Mouse (Mus musculus) right cerebral cortex, adult 2 months (tissue): Measurements from ENCODE around the gene Klrb1b.
"Not testable (repeated sequence)": the region's sequence is repeated elsewhere in the genome, so short reads cannot be mapped to it uniquely, and the experiment has no call there.

Experiments used
- DNase-seq, 2 experiments: peaks; one replicate each; pipeline ENCODE4 v3.0.0; 2021 to 2022; ENCODE audit warnings: low spot score in 2 of 2

Klrb1b gene

DNA sequence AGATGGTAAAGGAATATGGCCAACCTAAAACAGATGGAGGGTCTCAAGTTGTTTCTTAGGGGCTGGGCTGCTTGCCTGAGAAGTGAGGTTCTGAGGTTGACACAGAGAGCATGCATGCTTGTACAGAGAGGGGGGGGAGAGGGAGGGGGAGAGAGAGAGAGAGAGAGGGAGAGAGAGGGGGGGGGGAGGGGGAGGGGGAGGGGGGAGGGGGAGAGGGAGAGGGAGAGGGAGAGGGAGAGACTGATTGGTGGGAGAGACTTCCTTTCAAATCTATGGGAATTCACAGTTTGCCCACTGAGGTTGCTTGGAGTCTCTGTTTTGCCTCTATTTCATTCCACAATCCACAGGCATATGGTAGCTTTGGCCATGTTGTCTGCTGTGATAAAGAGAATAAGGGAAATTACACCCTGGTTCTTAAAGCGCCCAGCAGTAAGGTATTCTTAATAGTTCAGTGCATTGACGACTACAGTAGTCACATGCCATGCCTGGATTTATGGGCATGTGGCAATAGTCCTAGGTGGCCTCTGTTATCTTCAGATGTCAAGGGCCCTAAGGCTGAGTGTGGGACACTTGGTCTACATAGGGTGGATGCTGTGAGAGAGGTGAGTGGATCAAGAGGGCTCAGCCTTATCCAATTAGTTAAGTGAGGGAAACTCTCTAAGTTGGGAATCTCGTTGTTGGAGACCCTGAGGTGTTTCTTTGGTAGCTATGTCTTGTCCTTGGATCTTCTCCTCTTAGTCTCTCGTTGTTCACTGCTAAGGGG lies 15.4 kb upstream of the Klrb1b start:
- no peak for DNase-seq

DNA sequence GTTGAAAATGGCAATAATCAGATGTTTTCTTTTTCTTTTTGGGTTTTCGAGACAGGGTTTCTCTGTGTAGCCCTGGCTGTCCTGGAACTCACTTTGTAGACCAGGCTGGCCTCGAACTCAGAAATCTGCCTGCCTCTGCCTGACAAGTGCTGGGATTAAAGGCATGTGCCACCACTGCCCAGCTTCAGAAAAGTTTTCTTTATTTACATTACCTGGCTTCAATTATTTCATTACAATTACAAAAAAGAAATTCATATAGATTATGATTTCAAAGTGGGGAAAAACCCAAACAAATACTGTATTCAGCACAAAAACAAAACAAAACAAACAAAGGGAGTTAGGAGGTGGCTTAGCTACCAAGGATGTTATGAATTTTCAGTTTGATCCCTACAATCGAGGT lies 14.5 kb upstream of the Klrb1b start:
- not testable (repeated sequence) for DNase-seq

DNA sequence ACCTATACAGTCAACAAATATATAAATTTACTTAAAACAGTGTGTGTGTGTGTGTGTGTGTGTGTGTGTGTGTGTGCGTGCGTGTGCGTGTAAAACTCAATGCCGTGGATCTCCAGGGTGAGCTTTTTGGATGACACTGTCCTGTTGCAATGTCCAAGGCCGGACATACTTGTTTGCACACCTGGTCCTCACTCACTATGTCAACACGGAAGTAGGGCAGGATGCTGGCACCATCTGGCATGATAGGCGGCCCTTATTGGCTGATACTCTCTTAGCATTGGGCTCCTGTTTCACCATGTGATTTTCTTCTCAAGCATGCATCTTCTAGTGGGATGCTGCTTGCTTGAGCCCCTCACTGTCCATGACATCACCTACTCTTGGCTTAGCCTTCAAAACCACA lies 13.8 kb upstream of the Klrb1b start:
- DNase-seq, result no peak

DNA sequence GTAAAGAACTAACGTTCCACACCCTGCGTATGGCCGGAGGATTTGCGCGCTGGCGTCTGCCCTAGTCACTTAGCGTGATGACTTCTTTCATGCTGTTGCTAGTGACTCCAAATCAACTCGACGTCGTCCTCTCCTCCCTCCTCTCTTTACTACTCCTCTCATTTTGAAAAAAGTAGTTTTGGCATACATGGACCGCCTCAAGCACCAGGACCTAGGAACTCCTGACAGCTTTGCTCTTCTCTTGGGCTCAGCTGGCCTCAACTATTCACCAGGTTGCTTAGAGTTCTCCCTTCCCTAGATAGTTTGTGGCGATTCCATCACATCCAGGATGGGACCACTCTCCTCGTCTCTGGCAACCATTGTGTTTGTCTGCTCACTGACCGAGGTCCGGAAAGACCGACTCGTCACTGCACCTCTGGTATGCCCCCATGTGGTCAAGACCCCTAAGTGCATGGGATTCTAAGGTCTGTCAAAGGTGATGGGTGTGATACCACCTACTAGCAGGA lies 13.2 kb upstream of the Klrb1b start:
- DNase-seq, result peak; percentile 71 to 78

DNA sequence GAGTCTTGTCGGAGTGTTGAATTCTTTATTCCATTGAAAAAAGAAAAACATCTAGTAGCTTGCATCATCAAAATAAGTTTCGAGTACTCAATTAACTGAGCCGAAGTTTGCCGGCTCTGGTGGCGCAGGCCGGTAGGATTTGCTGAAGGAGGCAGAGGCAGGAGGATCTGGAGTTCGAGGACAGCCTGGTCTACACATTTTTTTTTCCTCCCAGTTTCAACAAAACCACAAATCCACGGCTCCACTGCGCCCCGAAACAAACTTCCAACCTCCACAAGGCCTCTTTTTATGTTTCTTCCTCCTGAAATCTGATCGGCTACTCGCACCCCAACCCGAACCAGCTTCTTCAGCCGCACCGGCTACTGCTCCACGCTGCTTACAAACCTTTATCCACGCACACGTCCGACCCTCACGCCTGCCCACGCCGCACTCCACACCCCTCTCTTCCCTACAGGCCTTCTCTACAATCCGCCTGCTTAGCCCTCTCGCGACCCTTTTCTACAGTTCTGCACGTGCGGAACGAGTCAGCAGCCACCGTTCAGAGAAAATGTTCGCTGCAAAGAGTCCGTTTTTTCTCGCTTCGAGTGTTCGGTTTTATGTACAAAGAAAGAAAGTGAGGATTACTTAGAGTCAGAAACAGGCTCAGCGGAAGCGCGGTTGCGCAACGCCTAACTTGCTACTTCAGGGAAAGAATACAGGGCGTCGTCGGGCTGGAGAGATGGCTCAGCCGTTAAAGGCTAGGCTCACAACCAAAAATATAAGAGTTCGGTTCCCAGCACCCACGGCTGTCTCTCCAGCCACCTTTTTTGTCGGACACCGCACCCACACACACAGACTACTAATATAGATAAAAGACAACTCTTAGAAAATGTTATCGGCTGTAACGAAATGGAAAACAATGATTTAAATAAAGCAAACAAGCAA lies 12.5 kb upstream of the Klrb1b start:
- DNase-seq, result peak; percentile 94 to 95

DNA sequence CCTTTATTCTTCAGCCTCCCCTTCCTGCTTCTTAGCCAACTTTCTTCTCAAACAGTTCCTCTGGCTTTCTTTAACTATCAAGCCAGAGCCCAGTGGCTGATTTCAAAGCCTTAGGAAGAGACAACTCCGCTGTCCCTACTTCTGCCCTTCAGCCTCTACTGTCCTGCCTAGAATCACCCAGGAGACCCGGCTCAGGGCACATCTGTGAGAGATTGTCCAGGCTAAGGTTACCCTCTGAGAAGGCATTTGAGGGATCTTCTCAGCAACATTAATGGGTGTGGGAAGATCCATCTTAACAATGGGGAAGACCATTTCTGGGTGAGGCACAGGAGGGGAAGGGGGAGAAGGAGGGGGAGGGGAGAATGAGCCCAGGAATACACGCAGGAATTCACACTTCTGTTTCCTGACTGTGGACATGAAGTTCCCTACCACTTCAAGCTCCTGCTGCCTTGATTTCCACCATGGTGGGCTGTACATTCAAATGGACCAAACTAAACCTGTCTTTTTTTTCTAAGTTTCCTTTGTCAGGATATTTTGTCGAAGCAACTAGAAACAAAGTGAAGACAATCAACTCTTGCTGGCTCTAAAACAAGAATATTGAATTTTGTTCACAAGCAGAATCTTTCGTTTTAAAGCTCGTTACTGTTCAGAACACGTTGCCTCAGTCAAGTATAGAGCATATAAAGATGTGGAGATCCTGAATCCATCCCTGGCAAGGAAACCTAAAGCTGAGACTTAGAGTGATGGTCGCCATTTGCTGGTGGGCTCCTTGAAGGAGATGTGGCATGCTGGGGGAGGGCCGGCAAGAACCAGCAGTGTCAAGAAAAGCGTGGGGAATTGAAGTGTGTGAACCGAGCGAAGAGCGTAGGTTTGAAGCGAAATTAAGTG lies 11.6 kb upstream of the Klrb1b start:
- peak in 1 of 2 experiments; percentile 21 for DNase-seq

DNA sequence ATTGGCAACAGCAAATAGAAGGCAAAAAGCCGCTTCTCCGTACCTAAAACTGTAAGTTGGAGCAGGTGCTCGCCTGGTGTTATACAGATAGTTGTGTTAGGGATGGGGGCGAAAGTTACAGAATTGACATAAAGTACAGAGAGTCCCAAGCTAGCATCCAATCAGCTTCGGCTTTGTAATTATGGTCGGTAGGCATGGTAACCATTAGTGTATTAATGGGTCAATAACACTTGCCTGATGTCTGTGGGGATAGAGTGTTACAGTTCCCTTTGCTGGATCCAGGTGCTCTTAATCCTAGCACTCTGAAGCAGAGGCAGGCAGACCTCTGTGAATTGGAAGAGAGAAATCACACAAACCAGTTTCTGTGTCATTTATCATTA lies 10.8 kb upstream of the Klrb1b start:
- DNase-seq, result no peak

DNA sequence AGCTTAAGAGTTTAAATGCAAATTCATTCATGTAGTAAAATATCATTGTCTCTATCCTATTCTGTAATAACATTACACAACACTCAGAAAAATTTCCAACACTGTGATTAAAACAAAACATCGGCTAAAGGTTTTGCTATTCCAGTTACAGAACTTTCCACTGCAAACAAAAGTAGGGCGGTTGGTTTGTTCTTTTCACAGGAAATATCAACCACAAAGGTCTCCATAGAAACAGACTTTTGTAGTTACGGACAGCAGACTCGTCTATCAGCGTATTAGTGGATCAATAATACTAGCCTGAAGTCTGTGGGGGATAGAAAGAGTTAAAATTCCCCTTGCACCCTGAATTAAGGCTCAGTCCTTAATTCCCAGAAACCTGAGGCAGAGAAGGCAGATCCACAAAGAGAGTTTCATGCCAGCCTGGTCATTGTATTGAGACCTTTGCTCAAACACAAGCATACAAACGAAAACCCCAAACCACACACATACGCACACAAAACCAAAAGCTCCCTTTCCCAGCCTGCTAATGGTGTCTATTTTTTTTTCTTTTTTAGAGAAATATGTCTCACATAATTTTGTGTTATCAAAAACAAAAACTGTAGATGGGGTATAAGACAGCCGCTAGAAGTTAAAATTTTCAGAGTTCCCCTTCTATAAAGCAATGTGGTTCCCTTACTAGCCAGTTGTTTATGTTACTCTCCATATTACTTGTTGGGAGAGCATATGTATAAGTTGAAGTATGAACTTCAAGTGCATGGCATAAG lies 10.2 kb upstream of the Klrb1b start:
- no peak for DNase-seq

DNA sequence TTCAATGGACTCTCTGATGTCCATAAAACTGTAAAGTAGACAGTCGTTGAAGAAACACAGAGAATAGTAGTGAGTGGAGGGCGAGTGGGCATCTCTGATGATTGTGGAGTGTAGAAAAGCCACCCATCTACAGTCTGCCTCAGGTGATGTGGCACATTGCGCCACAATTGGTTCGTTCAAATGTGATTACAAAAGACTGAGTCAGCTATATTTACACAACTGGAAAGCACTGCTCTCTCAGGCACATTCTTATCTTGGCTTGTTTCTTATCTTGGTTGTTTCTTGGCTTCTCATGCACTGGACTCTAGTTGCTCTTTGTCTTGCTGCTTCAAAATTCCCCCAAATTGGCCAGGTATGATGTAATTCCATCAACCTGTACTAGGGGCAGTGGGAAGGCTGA lies 9.4 kb upstream of the Klrb1b start:
- DNase-seq, result no peak

DNA sequence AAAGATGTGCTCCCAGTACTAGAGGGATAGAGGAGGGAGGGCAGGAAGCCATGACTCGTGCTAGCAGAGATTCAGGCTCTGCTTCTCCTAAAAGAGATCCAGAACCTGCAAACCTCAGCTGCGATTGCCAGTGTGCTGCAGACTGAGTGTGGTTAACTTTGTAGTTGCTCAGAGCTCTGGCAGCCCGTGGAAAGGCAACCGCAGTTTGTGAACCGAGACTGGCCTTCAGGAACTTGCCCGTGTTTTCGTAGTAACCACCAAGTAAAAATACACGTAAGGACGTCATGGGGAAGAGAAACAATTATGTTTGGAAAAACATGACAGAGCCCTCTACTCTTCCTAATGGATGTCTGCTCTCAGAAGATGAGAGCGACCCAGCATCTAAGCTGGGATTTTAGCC lies 6.9 kb upstream of the Klrb1b start:
- DNase-seq, result no peak

DNA sequence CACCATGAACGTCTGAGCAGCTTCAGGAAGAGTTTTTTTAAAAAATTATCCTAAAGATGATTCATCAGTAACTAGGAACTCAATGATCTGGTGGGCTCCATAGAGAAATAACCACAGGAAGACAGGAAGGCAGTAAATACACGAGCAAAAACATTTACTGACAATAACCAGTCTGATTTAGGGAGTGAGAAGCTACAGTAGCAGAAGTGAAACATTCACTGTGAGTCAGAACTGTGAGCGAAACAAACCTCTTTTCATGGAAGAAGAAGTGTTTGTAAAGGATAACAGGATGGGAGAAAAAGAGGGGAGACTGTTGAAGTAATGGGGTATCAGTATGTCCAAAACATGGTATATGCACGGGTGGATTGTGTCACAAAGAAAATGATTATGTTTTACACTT lies 3.7 kb upstream of the Klrb1b start:
- DNase-seq, result no peak

DNA sequence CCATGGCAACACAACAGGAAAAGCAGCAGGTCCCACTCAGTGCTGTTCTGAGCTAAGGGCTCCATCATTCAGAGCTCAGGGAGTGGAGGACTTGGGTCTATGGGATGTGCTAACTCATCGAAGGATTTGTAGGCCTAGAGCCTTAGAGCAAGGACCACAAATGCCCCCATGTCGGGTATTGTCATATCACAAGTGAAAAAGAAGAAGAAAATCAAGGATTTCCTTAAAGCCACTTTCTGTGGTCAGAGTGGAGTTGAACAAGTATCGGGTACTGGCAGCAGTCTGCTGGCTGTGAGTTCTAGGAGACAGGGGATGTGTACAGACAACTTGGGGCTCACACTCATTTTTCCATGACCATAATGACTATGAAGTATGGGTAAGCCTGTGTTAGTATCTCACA lies 650 bp upstream of the Klrb1b start:
- no peak for DNase-seq

DNA sequence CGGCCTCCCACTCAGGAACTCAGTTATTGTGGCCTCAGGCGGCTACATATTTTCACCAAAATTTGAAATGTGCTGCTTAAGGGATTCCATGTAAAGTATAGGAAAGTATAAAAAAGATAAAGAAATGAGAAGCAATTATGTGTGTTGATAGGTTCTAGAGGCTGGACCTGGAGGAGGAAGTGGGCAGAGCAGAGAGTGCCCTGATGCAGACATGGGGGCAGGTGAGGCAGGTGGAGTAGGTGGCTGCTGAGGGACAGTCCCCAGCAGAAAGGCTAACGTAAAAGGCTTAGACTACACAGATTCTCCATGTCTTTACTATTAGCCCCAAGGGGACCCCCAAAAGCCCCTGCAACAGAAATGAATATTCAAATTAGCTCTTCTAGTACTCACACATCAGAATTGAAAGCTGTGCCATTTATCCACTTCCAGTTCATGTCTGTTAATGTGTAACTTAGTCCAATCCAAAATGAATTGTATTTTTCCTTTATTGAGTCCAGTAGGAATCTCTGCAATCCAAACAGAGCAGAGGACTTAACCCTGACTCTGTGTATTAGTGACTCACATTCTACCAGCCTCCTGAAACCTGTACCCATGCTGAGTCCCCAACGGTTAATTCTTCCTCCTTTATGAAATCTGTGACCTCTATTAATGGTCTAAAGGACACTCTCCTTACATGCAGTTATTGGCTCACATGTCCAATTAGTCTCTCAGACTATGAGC lies 7.9 kb downstream of the Klrb1b start:
- no peak for DNase-seq

DNA sequence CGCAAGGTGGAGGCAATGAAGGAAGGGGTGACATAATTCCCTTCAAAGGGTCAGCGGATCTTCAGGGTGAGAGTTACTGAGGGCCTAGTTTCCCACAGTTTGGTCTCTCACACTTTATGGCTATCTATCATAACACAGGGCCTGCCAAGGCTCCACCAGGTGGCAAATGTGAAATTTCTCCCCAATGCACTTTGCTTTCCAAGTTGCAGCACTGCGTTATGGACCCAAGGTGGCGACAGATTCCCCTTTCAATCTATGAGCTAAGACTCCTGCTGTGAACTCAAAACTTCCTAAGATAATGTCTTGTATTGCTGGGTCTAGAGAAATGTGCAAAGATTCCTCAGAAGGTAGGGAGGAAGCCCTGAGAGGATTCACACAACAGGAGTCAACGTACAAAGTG lies 17.6 kb downstream of the Klrb1b start:
- no peak for DNase-seq

DNA sequence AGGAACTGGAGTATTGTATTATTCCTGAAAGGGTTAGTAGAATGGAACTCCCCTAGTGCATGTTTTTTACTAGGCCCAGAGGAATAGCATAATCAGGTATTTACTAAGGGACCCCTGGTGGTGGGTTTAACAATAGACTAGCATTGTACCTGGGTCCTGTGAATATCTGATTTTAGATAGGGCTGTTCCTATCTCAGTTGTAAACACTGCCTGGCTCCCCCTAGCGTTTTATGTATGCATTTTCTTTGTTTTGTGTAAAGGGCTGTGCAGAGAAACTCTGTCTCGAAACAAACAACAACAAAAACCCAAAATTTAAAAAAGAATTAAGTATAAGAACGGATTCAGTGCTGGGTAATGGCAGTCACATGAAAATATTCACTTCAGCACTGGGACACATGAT lies 19.1 kb downstream of the Klrb1b start:
- no peak for DNase-seq

DNA sequence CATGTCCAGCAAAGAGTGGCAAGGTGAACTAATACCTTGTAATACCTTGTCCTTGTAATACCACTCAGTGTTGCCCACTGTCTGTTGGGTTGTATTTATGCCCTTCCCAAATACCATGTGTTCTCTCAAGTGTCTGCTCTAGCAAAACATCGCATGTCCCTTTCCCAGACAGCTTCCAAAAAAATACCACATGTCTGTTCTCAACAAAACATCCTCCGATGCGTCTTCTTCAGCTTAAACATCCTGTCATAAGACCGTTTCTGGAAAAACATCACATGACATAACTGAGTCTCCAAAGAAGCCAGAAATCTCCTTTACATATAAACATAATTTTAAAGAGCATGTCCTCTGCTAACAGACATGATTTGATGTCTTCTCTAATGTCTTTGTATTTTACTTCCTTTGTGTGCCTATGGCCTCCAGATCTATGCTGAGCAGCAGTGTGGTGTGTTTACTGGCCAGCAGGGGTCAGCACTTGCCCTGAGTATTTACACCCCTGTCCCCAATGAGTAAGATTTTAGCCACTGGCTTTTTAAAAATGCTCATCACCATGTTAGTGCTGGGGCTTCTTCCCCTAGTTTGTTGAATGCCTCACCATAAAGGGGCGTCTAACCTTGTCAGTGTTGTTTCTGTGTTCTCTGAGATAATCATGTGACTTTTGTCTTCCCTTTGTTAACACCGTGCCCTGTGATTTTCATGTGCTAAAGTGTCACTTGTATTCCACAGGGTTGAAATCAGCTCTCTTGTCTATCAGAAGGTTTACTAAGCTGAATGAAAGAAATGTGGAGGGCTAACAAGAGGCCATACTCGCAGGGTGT lies 21.1 kb downstream of the Klrb1b start:
- peak in 1 of 2 experiments; percentile 56 for DNase-seq

DNA sequence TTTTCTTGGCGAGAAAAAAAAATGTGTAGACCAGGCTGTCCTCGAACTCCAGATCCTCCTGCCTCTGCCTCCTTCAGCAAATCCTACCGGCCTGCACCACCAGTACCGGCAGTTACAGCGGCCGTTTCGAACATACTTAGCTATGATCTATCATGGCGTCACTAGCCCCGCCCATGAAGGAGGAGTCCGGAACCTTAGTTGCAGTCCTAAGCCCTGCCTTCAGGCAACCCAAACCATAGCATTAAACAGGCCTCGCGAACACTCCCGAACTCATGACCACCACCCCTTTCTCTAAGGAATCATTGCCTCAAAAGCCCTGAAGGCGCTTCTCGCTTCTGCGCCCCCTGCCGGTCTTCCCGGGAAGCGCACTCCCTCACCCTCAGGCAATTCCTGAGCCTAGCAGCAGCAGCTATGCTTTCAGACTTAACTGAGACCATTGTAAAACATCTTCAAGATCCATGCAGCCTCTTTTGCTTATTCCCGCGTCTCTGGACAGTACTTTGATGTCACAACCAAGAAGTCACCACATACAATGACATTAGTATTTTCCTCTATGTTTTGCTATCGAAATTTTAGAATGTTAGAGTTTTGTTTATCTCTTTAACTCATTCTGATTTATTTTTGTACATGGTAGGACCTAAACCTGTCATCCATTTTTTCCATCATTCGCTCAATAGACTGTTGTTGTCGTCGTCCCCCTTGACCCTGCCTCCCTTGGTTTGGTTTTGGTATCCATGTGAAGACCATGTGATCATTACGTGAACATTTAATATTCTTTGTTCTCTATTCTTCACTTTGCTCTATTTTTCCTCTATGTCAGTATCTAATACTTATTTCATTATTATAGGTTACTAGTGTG lies 22.9 kb downstream of the Klrb1b start:
- peak; percentile 99 for DNase-seq

DNA sequence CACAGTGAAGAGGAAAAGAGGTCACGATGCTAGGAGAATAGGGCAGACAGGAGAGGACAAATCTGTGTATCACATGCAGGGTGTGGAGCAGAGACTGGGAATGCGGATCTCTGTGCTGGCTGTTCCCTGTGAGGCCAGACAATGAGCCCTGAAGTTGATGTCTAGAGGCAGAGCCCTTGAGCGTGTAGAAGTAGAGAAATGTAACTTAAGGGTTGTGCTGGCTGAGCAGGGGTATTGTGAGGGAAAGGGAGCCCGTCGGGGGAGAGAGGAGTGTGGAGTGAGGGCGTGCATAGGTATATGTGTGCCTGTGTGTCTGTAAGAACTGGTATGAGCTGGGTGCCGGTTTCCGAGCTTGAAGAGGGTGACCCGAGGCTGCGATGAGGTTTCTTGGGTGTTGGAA lies 23.6 kb downstream of the Klrb1b start:
- DNase-seq, result no peak

DNA sequence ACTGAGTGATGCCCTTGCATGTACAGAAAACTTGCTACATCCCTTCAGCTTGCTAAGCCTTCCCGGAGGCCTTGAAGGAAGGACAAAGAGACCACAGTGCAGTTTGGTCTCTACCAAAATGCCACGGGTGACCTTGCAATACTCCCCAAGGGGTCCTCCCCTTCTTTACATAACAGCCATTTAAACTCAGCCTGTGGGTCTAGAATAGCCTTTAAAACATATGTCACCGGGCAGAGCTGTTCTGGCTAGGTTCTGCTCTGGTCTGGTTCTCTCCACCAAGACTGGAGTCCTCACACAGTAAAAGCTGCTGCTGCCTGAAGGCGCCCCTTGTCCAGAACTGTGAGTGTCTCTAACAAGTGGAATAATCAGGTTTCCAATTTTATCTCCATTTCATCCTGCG lies 25.4 kb downstream of the Klrb1b start:
- not testable (repeated sequence) for DNase-seq
